Mouse (Mus musculus) heart, embryonic 16.5 days (tissue): Measurements from ENCODE around the gene Hist1h2bk. TPM values are rescaled to one million over a fixed set of nuclear protein-coding genes. Genes with fewer than 3 reads are reported as not detected.
"Not testable (repeated sequence)": the region's sequence is repeated elsewhere in the genome, so short reads cannot be mapped to it uniquely, and the experiment has no call there.

Experiments used
- ATAC-seq: fragments of 200-750 bp; cut with Nextera tagmentation; replicated peaks from 2 replicates; pipeline ENCODE4 v1.8.0; 2017; ENCODE audit warnings: moderate number of reproducible peaks; ENCODE audit not compliant: insufficient read depth, low FRiP score; ENCODE audit errors: extremely low read depth
- H3K27ac ChIP-seq: fragments of 300-500 bp; sonication (generic); 2 replicates; pipeline ENCODE4 v1.5.1; 2014; ENCODE audit warnings: mild to moderate bottlenecking, low read length, control low read depth, moderate library complexity
- H3K27me3 ChIP-seq: fragments of 300-500 bp; sonication (generic); 2 replicates; pipeline ENCODE4 v1.6.1; 2014; ENCODE audit warnings: low read length, mixed read lengths; ENCODE audit not compliant: control insufficient read depth, insufficient read depth
- H3K36me3 ChIP-seq: fragments of 300-500 bp; sonication (generic); 2 replicates; pipeline ENCODE4 v1.6.1; 2014; ENCODE audit not compliant: control insufficient read depth, insufficient read depth
- H3K4me1 ChIP-seq: fragments of 300-500 bp; sonication (generic); 2 replicates; pipeline ENCODE4 v1.6.1; 2014; ENCODE audit warnings: low read length, mixed read lengths; ENCODE audit not compliant: control insufficient read depth, insufficient read depth
- H3K4me2 ChIP-seq: fragments of 300-500 bp; sonication (generic); 2 replicates; pipeline ENCODE4 v1.6.1; 2014; ENCODE audit warnings: low read depth, mild to moderate bottlenecking, control low read depth, low read length
- H3K4me3 ChIP-seq: fragments of 300-500 bp; sonication (generic); 2 replicates; pipeline ENCODE4 v1.5.1; 2014; ENCODE audit warnings: mild to moderate bottlenecking, control low read depth, low read length
- H3K9ac ChIP-seq: fragments of 300-500 bp; sonication (generic); 2 replicates; pipeline ENCODE4 v1.6.1; 2014; ENCODE audit warnings: low read length, control low read depth
- H3K9me3 ChIP-seq: fragments of 300-500 bp; sonication (generic); replicated peaks from 2 replicates; pipeline ENCODE4 v1.6.1; 2016; ENCODE audit warnings: low read length; ENCODE audit not compliant: control insufficient read depth
- WGBS: fragments of 180-500 bp; shearing (Covaris S2); extraction: QIAGEN DNeasy Blood & Tissue Kit; methylation state at CpG from one replicate; pipeline ENCODE4 v1.1.7; 2014; 5-methylcytosine and 5-hydroxymethylcytosine counted together
- microRNA-seq: library from miRNA; unstranded; fragments of <30 nt; microRNA quantifications from one replicate; pipeline ENCODE4, GENCODE M21; 2017
- polyA plus RNA-seq: library from polyadenylated mRNA; unstranded; fragments of >200 nt; fragmentation: Nextera tagmentation; extraction: Ambion mirVana; gene quantifications from 2 replicates; pipeline ENCODE4 v1.2.1, GENCODE M21; 2015

Hist1h2bk gene
- polyA plus RNA-seq, 1 experiment from 2014 or later = 3.1 TPM

GRCm38 (mm10) chr13:22051523-22051859, 15.8 kb downstream of the Hist1h2bk start:
- WGBS = 13% methylated on average over 5 of the region's 5 CpGs
- 0 out of 2 replicates have a peak, but pooled peaks cover 4% of the 10 kb centered on the region for H3K4me1 ChIP-seq
- peak overlapping the region; percentile 86; the same call in 1 of the 2 replicates for H3K27ac ChIP-seq
- H3K4me3 ChIP-seq = peak overlapping the region; percentile 74
- no peak for ATAC-seq
- no peaks in the 10 kb centered on the region for H3K9me3 ChIP-seq
- peak overlapping the region; percentile 89 for H3K4me2 ChIP-seq
- H3K27me3 ChIP-seq = no peaks in the 10 kb centered on the region
- no peaks in the 10 kb centered on the region for H3K36me3 ChIP-seq
- peak overlapping the region; percentile 81 for H3K9ac ChIP-seq

- ATAC-seq = no peak
- no peak overlapping the region for H3K4me2 ChIP-seq
- no peaks in the 10 kb centered on the region for H3K36me3 ChIP-seq
- no peak overlapping the region for H3K4me3 ChIP-seq
- H3K27me3 ChIP-seq = no peaks in the 10 kb centered on the region
- WGBS = 94% methylated on average over 1 of the region's 1 CpGs
- H3K9me3 ChIP-seq = no peaks in the 10 kb centered on the region
- H3K9ac ChIP-seq = no peak overlapping the region
- no peak overlapping the region for H3K27ac ChIP-seq
- 0 out of 2 replicates have a peak, but pooled peaks cover 4% of the 10 kb centered on the region for H3K4me1 ChIP-seq
Observed at GRCm38 (mm10) chr13:22053754-22054153, 18.1 kb downstream of the Hist1h2bk start.

DNA sequence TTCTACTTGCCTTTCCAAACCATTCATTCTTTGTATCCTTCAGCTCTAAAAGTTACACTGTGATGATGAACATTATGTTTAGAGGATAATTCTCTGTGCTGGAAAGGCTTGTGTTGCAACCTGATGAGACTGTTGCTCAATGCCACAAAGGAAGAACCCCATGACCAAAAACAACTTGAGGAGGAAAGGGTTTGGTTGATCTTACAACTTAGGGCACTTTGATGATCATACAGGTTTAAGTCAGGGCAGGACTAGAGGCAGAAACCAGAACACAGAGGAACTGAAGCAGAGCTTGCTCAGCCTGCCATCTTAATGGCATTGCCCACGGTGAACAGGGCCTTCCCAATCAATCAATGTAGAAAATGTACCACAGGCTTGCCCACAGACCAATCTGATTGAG, 25.8 kb downstream of the Hist1h2bk start:
- Histone ChIP-seq H3K27me3 (no peaks in the 10 kb centered on the region), H3K9ac (no peak overlapping the region), H3K4me2 (no peak overlapping the region), H3K36me3 (no peaks in the 10 kb centered on the region), H3K4me3 (no peak overlapping the region), H3K27ac (no peak overlapping the region), H3K4me1 (no peaks in the 10 kb centered on the region), H3K9me3 (peaks cover 2% of the 10 kb centered on the region)
- ATAC-seq = no peak
- WGBS = 75% methylated on average over 1 of the region's 1 CpGs

- H3K4me1 ChIP-seq = no peaks in the 10 kb centered on the region
- no peak overlapping the region for H3K4me3 ChIP-seq
- ATAC-seq = no peak
- H3K9ac ChIP-seq = no peak overlapping the region
- H3K27me3 ChIP-seq = no peaks in the 10 kb centered on the region
- peaks cover 3% of the 10 kb centered on the region for H3K9me3 ChIP-seq
- WGBS = 49% methylated on average over 1 of the region's 1 CpGs
- H3K27ac ChIP-seq = no peak overlapping the region
- H3K4me2 ChIP-seq = no peak overlapping the region
- no peaks in the 10 kb centered on the region for H3K36me3 ChIP-seq
Observed at GRCm38 (mm10) chr13:22063468-22063867, 27.8 kb downstream of the Hist1h2bk start.

- ATAC-seq, H3K9me3 ChIP-seq, H3K4me2 ChIP-seq, H3K4me1 ChIP-seq, H3K27ac ChIP-seq, H3K9ac ChIP-seq, H3K27me3 ChIP-seq, H3K4me3 ChIP-seq, H3K36me3 ChIP-seq: not testable (repeated sequence)
- 72% methylated on average over 1 of the region's 1 CpGs for WGBS
Observed at GRCm38 (mm10) chr13:22084140-22084539, 48.5 kb downstream of the Hist1h2bk start, which contains the start of gene Vmn1r188. TSS of gene Vmn1r188 (plus strand) at chr13:22084440.

Small RNAs within 50 kb of the gene (microRNA-seq; reads per million reads assigned to microRNA genes)
- gene Gm26300 (not detected), gene Gm44390 (not detected), gene Gm44486 (not detected)

Other genes with a start within 250 kb of the Hist1h2bk start
- gene Hist1h2an, start 248.7 kb upstream of the Hist1h2bk start, polyA plus RNA-seq = 3.0 and 3.1 TPM in 2 replicates
- 0.34 and 0.52 TPM in 2 replicates for gene Hist1h2bp, start 248.4 kb upstream of the Hist1h2bk start, polyA plus RNA-seq
- 9.3 and 10.4 TPM in 2 replicates for gene Hist1h2bq, start 225.7 kb upstream of the Hist1h2bk start, polyA plus RNA-seq
- not detected in 2 replicates for gene Hist1h2ao, start 225.4 kb upstream of the Hist1h2bk start, polyA plus RNA-seq
- not detected in 2 replicates for gene Hist1h4m, start 224.1 kb upstream of the Hist1h2bk start, polyA plus RNA-seq
- 6.3 and 7.5 TPM in 2 replicates for gene Hist1h4n, start 203.7 kb upstream of the Hist1h2bk start, polyA plus RNA-seq
- 1,370 and 1,778 TPM in 2 replicates for gene Hist1h2ap, start 202.4 kb upstream of the Hist1h2bk start, polyA plus RNA-seq
- gene Hist1h2br, start 202.1 kb upstream of the Hist1h2bk start, polyA plus RNA-seq = 9.6 and 10.5 TPM in 2 replicates
- 2.9 and 4.7 TPM in 2 replicates for gene Zfp184, start 90.8 kb upstream of the Hist1h2bk start, polyA plus RNA-seq
- not detected in 2 replicates for gene Pom121l2, start 54.7 kb upstream of the Hist1h2bk start, polyA plus RNA-seq
- 62.9 and 135 TPM in 2 replicates for gene Prss16, start 26.1 kb upstream of the Hist1h2bk start, polyA plus RNA-seq
- 5.3 and 7.9 TPM in 2 replicates for gene Hist1h2ah, start 302 bp upstream of the Hist1h2bk start, polyA plus RNA-seq
- 9.0 and 10.6 TPM in 2 replicates for gene Hist1h4i, start 5.5 kb downstream of the Hist1h2bk start, polyA plus RNA-seq
- gene Hist1h2ag, start 7.1 kb downstream of the Hist1h2bk start, polyA plus RNA-seq = 13.3 and 22.0 TPM in 2 replicates
- 5.5 and 9.9 TPM in 2 replicates for gene Hist1h2bj, start 7.3 kb downstream of the Hist1h2bk start, polyA plus RNA-seq
- not detected in 2 replicates for gene Vmn1r188, start 48.6 kb downstream of the Hist1h2bk start, polyA plus RNA-seq
- gene Vmn1r189, start 70.0 kb downstream of the Hist1h2bk start, polyA plus RNA-seq = not detected in 2 replicates
- gene Vmn1r191, start 148.1 kb downstream of the Hist1h2bk start, polyA plus RNA-seq = not detected in 2 replicates
- not detected in 2 replicates for gene Vmn1r192, start 155.3 kb downstream of the Hist1h2bk start, polyA plus RNA-seq
- not detected in 2 replicates for gene Vmn1r193, start 187.3 kb downstream of the Hist1h2bk start, polyA plus RNA-seq
- not detected in 2 replicates for gene Vmn1r194, start 208.3 kb downstream of the Hist1h2bk start, polyA plus RNA-seq
- not detected in 2 replicates for gene Vmn1r195, start 234.7 kb downstream of the Hist1h2bk start, polyA plus RNA-seq